Mouse (Mus musculus) forebrain, embryonic 15.5 days (tissue): ENCODE data around the gene Mfap1a. TPM values are rescaled to one million over a fixed set of nuclear protein-coding genes. Genes with fewer than 3 reads are reported as not detected.
"Not testable (repeated sequence)": the region's sequence is repeated elsewhere in the genome, so short reads cannot be mapped to it uniquely, and the experiment has no call there.

ENCODE experiments used
- ATAC-seq: fragments of 200-750 bp; cut with Nextera tagmentation; replicated peaks from 2 replicates; pipeline ENCODE4 v1.8.0; 2017; ENCODE audit warnings: mild to moderate bottlenecking, moderate TSS enrichment, moderate library complexity
- H3K27ac ChIP-seq: fragments of 300-500 bp; sonication (generic); replicated peaks from 2 replicates; pipeline ENCODE4 v1.5.1; 2015; ENCODE audit warnings: mild to moderate bottlenecking, inconsistent platforms
- H3K27me3 ChIP-seq: fragments of 300-500 bp; sonication (generic); 2 replicates; pipeline ENCODE4 v1.6.1; 2015; ENCODE audit warnings: inconsistent platforms
- H3K36me3 ChIP-seq: fragments of 300-500 bp; sonication (generic); 2 replicates; pipeline ENCODE4 v1.6.1; 2015; ENCODE audit warnings: mild to moderate bottlenecking, inconsistent platforms
- H3K4me1 ChIP-seq: fragments of 300-500 bp; sonication (generic); 2 replicates; pipeline ENCODE4 v1.6.1; 2015; ENCODE audit warnings: inconsistent platforms
- H3K4me2 ChIP-seq: fragments of 300-500 bp; sonication (generic); replicated peaks from 2 replicates; pipeline ENCODE4 v1.6.1; 2015; ENCODE audit warnings: mild to moderate bottlenecking, inconsistent platforms
- H3K4me3 ChIP-seq: fragments of 300-500 bp; sonication (generic); 2 replicates; pipeline ENCODE4 v1.5.1; 2015; ENCODE audit warnings: mild to moderate bottlenecking, inconsistent platforms
- H3K9ac ChIP-seq: fragments of 300-500 bp; sonication (generic); replicated peaks from 2 replicates; pipeline ENCODE4 v1.6.1; 2015; ENCODE audit warnings: mild to moderate bottlenecking, inconsistent platforms
- H3K9me3 ChIP-seq: fragments of 300-500 bp; sonication (generic); 2 replicates; pipeline ENCODE4 v1.6.1; 2016; ENCODE audit warnings: inconsistent platforms
- whole genome bisulfite sequencing: fragments of 180-500 bp; shearing (Covaris S2); methylation state at CpG from one replicate; pipeline ENCODE4 v1.1.7; 2015; ENCODE audit warnings: mixed read lengths; 5-methylcytosine and 5-hydroxymethylcytosine counted together
- polyA plus RNA-seq: library from polyadenylated mRNA; unstranded; fragments of >200 nt; fragmentation: Nextera tagmentation; extraction: Ambion mirVana; gene quantifications from 2 replicates; pipeline ENCODE4 v1.2.1, GENCODE M21; 2015

Mfap1a gene
- polyA plus RNA-seq = 32.5 and 34.5 TPM in 2 replicates

DNA sequence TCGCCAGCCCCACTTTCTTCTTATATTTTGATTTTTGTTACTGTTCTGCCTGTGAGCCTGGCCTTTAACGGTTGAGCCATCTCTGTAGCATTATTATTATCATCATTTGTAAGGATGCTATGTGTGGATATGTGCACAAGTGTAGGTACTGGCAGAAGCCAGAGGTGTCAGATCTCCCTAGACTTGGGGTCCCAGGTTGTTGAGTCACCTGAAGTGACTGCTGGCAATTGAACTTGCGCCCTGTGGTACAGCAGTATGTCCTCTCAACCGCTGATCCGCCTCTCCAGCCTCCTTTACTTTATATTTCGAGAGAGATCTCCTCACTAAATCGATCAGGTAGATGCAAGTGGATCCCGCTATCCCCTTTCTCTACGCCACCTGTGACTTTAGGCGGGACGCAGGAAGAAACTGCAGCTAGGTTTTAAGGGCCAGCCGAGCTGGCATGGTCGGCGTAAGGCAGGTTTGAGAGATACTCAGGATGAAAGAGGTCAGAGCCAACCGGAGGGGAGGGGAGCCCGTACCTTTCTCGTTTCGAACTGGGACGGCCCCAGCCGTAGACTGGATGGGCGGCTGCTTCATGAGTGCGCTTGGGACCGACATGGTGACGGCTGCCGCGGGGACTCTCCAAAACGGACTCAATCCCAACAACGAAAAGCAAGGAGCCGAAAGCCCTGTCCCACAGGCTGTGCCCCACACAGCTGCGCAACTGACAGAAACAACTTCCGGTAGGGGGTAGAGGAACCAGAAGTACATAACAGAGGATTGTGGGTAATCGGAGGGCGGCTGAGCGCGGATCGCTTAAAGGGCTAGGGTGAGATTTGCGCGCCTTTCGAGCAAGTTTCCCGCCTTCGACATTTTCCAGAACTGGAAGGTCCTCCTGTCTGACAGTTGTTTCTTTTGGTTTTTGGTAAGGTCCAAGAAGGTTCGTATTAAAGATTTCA lies at the start of gene Mfap1a, which contains the start of gene Wdr76:
Gene Mfap1a (minus strand): TSS at position 724 of the 941 bp plus-strand sequence.
Gene Wdr76 (plus strand): TSS at position 782 of the 941 bp plus-strand sequence.
- H3K9me3 ChIP-seq, H3K36me3 ChIP-seq, H3K27me3 ChIP-seq: not testable (repeated sequence)
- Histone ChIP-seq H3K4me1 (peaks cover 22% of the 10 kb centered on the region), H3K4me3 (peak within 1 kb of the TSS; percentile 54), H3K9ac (peak within 1 kb of the TSS; percentile 59), H3K27ac (peak within 1 kb of the TSS; percentile 66; the same call in 1 of the 2 replicates), H3K4me2 (peak within 1 kb of the TSS; percentile 72)
- peak; percentile 94 for ATAC-seq
- WGBS = 4% methylated on average over 42 of the region's 42 CpGs

DNA sequence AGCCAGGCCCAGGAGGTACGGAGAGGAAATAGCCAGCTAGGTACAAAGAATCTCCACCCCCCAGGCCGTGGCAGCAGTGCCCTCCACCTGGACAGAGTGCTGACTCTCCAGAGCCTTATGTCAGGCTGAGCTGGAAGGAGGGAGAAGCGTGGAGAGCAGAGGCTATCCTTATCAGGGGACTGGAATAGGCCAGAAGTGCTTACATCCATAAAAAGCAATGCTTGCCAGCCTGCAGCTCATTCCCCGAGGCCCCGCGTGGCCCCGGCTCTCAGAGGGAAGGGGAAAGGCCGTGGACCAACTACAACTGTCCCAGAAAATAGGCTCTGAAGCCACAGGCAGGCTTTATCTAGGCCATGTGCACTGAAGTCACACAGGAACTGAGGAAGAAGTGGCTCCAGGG lies 44.8 kb upstream of the Mfap1a start:
- 87% methylated on average over 8 of the region's 8 CpGs for WGBS
- Histone ChIP-seq H3K9me3 (no peaks in the 10 kb centered on the region), H3K27ac (no peak overlapping the region), H3K4me2 (no peak overlapping the region), H3K4me1 (no peaks in the 10 kb centered on the region), H3K27me3 (no peaks in the 10 kb centered on the region), H3K9ac (no peak overlapping the region), H3K36me3 (peaks cover 58% of the 10 kb centered on the region), H3K4me3 (no peak overlapping the region)
- ATAC-seq = no peak

DNA sequence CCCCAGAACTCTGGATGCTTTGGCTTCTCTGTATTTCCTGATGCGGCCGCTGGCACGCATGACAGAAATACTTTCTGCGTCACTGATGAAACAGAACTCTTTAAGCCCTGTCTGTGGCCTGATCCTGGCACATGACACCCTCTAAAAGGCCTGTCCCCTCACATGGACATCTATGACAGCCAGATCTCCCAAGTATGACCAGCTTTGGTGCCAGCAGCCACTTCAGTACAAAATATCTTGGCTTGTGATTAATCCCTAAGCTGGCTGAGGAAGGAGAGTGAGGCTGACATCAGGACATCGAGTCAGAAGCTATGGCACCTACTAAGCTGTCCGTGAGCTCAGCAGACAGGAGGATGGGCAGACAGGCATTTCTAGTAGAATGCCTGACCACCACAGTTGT lies 43.2 kb upstream of the Mfap1a start:
- Histone ChIP-seq H3K4me3 (no peak overlapping the region), H3K9me3 (no peaks in the 10 kb centered on the region), H3K4me1 (no peaks in the 10 kb centered on the region), H3K4me2 (no peak overlapping the region), H3K27ac (no peak overlapping the region), H3K27me3 (no peaks in the 10 kb centered on the region), H3K36me3 (peaks cover 57% of the 10 kb centered on the region), H3K9ac (no peak overlapping the region)
- WGBS = 91% methylated on average over 6 of the region's 6 CpGs
- ATAC-seq = no peak

DNA sequence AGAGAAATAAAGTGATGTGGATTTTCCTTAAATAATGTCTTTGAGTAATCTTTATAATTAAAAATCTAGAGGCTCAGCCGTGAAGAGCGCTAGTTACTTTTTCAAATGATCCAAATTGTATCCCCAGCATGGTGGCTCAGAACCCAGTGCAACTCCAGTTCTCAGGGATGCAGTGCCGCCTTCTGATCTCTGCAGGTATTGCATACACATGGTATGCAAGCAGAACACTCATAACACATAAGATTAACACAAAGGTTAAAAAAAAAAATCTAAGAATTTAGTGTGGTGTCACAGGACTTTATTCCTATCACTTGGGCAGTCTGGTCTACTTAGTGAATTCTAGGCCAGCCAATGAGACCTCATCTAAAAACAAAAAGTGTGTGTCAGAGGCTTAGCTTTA lies 38.4 kb upstream of the Mfap1a start:
- Histone ChIP-seq H3K4me1 (no peaks in the 10 kb centered on the region), H3K36me3 (peaks cover 64% of the 10 kb centered on the region), H3K27ac (no peak overlapping the region), H3K9me3 (no peaks in the 10 kb centered on the region), H3K27me3 (no peaks in the 10 kb centered on the region), H3K4me3 (no peak overlapping the region), H3K9ac (no peak overlapping the region), H3K4me2 (no peak overlapping the region)
- ATAC-seq = no peak
- 88% methylated on average over 3 of the region's 3 CpGs for WGBS

DNA sequence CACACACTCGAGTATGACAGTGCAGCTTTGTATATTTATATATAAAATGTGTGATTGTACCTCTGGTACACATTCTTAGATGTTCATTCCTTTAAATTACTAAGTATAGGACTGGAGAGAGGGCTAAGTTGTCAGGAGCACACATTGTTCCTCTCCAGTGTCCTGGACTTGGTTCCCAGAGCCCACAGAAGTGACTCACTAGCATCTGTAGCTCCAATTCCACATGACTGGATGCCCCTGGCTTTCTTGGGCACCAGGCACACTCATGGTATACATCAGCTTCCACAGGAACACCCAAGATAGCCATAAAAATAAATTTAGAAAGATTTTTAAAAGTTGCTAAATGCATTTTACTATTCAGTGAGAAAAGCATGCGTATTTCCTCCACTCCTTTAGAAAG lies 18.6 kb upstream of the Mfap1a start:
- no peak for ATAC-seq
- Histone ChIP-seq H3K9ac (no peak overlapping the region), H3K36me3 (peaks cover 3% of the 10 kb centered on the region; the same call in 1 of the 2 replicates), H3K4me2 (no peak overlapping the region), H3K27me3 (no peaks in the 10 kb centered on the region), H3K9me3 (no peaks in the 10 kb centered on the region), H3K4me1 (no peaks in the 10 kb centered on the region), H3K4me3 (no peak overlapping the region), H3K27ac (no peak overlapping the region)
- WGBS = 86% methylated on average over 2 of the region's 2 CpGs

DNA sequence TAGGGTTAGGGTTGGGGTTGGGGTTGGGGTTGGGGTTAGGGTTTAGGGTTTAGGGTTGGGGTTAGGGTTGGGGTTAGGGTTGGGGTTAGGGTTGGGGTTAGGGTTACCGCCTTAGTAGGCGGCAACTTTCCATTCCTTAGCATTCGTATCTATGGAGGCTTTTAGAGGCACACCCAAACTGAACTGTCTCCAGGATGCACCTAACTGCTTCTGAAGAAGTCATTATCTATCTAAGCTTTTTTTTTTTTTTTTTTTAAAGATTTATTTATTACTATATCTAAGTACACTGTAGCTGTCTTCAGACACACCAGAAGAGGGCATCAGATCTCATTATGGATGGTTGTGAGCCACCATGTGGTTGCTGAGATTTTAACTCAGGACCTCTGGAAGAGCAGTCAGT lies 16.4 kb upstream of the Mfap1a start:
- not testable (repeated sequence) for H3K4me3 ChIP-seq, H3K9ac ChIP-seq, H3K27ac ChIP-seq, ATAC-seq, H3K4me2 ChIP-seq, H3K4me1 ChIP-seq, H3K27me3 ChIP-seq, H3K9me3 ChIP-seq
- 96% methylated on average over 3 of the region's 3 CpGs for WGBS
- peaks cover 11% of the 10 kb centered on the region; the same call in 1 of the 2 replicates for H3K36me3 ChIP-seq

DNA sequence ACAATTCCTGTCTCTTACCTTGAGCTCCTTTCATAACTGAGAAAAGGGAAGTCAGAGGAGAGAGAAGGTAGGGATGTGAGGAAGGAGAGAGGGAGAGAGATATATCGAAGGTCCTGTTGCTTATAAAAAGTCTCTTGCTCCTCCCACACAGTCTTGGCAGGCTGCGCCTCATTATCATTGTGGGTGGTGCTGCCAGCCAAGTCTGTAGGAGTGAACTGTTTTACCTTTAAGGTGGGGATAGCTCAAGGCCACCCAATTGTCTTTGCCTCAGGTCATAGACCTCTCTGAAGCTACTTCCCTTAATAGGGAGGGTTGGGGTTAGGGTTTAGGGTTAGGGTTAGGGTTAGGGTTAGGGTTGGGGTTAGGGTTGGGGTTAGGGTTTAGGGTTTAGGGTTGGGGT lies 15.5 kb upstream of the Mfap1a start:
- Histone ChIP-seq H3K4me1 (no peaks in the 10 kb centered on the region), H3K27me3 (no peaks in the 10 kb centered on the region), H3K9me3 (no peaks in the 10 kb centered on the region), H3K4me3 (no peak overlapping the region), H3K36me3 (peaks cover 11% of the 10 kb centered on the region; the same call in 1 of the 2 replicates), H3K4me2 (no peak overlapping the region), H3K9ac (no peak overlapping the region), H3K27ac (no peak overlapping the region)
- no peak for ATAC-seq
- 98% methylated on average over 2 of the region's 2 CpGs for WGBS

DNA sequence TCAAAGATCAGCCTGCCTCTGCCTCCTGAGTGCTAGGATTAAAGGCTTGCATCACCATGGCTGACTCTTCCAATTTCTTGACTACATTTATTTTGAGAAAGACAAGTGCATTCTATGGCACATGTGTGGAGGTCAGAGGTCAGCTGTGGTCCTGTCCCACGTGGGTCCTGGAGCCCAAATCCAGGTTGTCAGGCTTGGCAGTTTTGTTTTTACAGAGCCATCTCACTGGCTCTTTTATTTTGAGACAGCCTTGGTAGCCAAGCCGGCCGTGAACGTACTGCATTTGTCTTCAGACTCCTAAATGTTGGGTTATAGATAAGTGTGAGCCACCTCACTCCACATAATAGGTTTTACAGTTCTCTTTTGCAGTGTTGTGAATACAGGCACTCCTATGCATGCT lies 12.2 kb upstream of the Mfap1a start:
- H3K4me3 ChIP-seq, H3K9me3 ChIP-seq, ATAC-seq, H3K27me3 ChIP-seq, H3K9ac ChIP-seq, H3K4me1 ChIP-seq, H3K27ac ChIP-seq, H3K4me2 ChIP-seq: not testable (repeated sequence)
- 96% methylated on average over 4 of the region's 4 CpGs for WGBS
- peaks cover 13% of the 10 kb centered on the region; the same call in 1 of the 2 replicates for H3K36me3 ChIP-seq

DNA sequence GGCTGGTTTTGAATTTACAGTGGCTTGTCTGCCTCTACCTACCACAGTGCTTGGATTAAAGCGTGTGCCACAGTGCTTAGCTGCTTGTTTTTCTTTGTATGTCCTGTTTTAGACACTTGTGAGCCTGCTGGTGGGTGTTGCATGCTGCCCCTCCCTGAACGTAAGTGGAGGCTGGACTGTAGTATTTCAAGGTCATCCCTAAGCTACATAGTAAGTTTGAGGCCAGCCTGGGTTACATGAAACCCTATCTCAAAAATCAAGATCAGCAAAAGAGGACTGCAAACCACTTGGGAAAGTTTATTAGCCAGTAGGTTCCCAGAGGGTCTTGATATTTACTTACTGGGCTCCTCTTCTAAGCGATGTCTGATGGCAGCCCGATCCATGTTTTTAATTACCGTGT lies 11.6 kb upstream of the Mfap1a start:
- Histone ChIP-seq H3K9ac (no peak overlapping the region), H3K27ac (no peak overlapping the region), H3K4me3 (no peak overlapping the region), H3K9me3 (no peaks in the 10 kb centered on the region), H3K4me2 (no peak overlapping the region), H3K4me1 (no peaks in the 10 kb centered on the region), H3K27me3 (no peaks in the 10 kb centered on the region), H3K36me3 (peaks cover 13% of the 10 kb centered on the region; the same call in 1 of the 2 replicates)
- 97% methylated on average over 5 of the region's 5 CpGs for WGBS
- no peak for ATAC-seq

DNA sequence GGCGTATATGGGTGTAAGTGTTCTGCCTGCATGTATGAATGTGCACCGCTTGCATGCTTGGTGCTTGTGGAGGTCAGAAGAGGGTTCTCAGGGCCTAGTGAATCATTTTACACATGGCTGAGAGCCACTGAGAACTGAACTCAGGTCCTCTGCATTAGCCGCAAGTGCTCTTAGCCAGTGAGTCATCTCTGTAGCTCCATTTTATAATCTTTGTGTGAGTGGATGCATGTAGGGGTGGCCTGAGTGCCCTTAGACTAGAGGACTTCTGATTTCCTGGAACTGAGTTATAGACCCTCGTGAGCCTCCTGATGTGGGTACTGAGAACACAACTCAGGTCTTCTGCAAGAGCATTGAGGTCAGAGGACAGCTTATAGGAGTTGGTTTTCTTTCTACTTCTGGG lies 7.7 kb upstream of the Mfap1a start:
- no peak overlapping the region for H3K27ac ChIP-seq
- H3K9ac ChIP-seq = no peak overlapping the region
- no peaks in the 10 kb centered on the region for H3K27me3 ChIP-seq
- H3K4me2 ChIP-seq = no peak overlapping the region
- no peak for ATAC-seq
- 93% methylated on average over 4 of the region's 4 CpGs for WGBS
- 0 out of 2 replicates have a peak, but pooled peaks cover 6% of the 10 kb centered on the region for H3K4me1 ChIP-seq
- peaks cover 14% of the 10 kb centered on the region; the same call in 1 of the 2 replicates for H3K36me3 ChIP-seq
- H3K9me3 ChIP-seq = no peaks in the 10 kb centered on the region
- H3K4me3 ChIP-seq = no peak overlapping the region

DNA sequence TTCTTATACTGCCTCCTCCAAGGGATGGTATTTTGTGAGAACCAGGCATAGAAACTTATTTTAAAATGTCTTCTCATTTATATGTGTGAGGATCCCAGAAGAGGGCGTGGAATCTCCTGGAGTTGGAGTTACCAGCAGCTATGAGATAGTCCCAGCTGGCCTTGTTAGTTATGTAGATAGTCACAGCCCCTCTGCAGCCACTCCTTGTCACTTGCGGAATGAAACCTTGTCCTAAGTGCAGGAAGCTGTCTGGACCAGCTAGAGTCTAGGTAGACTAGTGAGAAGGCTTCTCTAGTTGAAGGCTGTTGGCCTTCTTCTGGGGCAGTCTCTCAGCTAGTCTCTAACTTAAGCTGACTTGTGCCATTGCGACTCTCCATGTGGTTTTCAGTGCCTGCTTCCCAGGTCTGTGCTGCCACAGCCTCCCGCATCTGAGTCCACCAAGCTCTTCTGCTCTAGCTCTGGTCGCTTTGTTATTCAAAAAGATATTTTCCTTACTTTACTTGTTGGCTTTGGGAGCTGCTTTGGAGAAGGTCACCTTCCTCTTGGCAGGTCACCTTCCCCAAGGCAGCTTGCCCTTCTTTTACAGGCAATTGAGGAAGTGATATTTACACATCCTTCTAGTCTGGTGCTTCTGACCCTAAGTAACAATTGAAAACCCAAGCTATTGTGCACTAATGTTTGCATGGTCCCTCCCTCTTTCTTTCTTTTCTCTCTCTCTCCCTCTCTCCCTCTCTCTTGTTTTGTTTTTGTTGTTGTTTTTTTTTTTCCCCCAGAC lies 6.7 kb upstream of the Mfap1a start:
- not testable (repeated sequence) for H3K4me3 ChIP-seq, H3K27me3 ChIP-seq, H3K9ac ChIP-seq, ATAC-seq, H3K4me2 ChIP-seq, H3K9me3 ChIP-seq, H3K27ac ChIP-seq, H3K4me1 ChIP-seq
- H3K36me3 ChIP-seq = peaks cover 14% of the 10 kb centered on the region; the same call in 1 of the 2 replicates
- WGBS = 91% methylated on average over 5 of the region's 5 CpGs

DNA sequence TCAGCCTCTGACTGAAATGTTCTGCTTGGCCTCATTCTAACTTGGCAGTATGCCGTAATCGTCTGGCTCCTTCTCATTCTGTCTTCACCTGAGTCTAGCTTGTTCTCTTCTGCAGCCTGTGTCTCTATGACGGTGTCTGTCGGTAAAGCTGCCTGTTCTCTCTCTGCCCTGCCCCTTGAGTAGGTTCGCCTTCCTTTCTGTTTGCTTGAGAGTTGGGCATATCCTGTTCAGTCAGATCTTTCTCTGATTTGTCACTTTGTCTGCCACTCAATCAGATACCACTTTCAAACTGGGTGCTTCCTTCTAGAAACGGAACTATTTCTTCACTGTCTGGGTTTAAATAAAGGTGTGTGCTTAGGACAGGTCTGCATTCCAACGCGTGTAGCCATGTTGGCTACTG lies 4.9 kb upstream of the Mfap1a start:
- Histone ChIP-seq H3K4me2 (no peak overlapping the region), H3K4me3 (no peak overlapping the region), H3K9ac (no peak overlapping the region), H3K4me1 (peaks cover 19% of the 10 kb centered on the region), H3K27me3 (no peaks in the 10 kb centered on the region), H3K9me3 (no peaks in the 10 kb centered on the region), H3K27ac (no peak overlapping the region), H3K36me3 (peaks cover 11% of the 10 kb centered on the region; the same call in 1 of the 2 replicates)
- no peak for ATAC-seq
- WGBS = 95% methylated on average over 8 of the region's 8 CpGs
